Mouse (Mus musculus): Measurements from ENCODE around the gene Arhgap15. TPM values are rescaled to one million over a fixed set of nuclear protein-coding genes. Genes with fewer than 3 reads are reported as not detected.

Gene Arhgap15
- total RNA-seq, 1 experiment, result not detected

- Histone ChIP-seq H3K36me3 (ENCODE audit: control insufficient read depth, insufficient read depth, low read length, poor library complexity, severe bottlenecking) (no peaks in the 10 kb centered on the region), H3K4me1 (ENCODE audit: control insufficient read depth in 2 of 2, insufficient read depth in 2 of 2, low read length in 2 of 2, poor library complexity in 1 of 2) (no peaks in the 10 kb centered on the region), H3K27ac (ENCODE audit: insufficient read depth, low read depth, low read length, poor library complexity, severe bottlenecking) (no peak overlapping the region), H3K9ac (ENCODE audit: insufficient read depth, low read depth, low read length, poor library complexity, severe bottlenecking) (no peak overlapping the region), H3K9me3 (ENCODE audit: control insufficient read depth, insufficient read depth, low read depth, low read length) (no peaks in the 10 kb centered on the region), H3K4me3 (ENCODE audit: insufficient read depth in 1 of 2, low read depth in 1 of 2, low read length in 2 of 2, poor library complexity in 1 of 2, severe bottlenecking in 1 of 2) (no peak overlapping the region)
- DNase-seq (ENCODE audit: low read depth, low spot score), result no peak
- in situ Hi-C loops (cut with MboI; ENCODE audit: low sequenced_read_pairs in 2 of 2, unreplicated experiment in 2 of 2), result no loop called here
- TF ChIP-seq MAFK (IDR thresholded peaks at IDR 0.05; ENCODE audit: insufficient read depth, low read depth, low read length), result no peak
- TF ChIP-seq ZC3H11A (IDR thresholded peaks at IDR 0.05; ENCODE audit: borderline replicate concordance, low read depth, low read length), result no peak
- TF ChIP-seq CHD2 (IDR thresholded peaks at IDR 0.05; ENCODE audit: low read depth, low read length), result no peak
- no peak for TF ChIP-seq HCFC1 (IDR thresholded peaks at IDR 0.05; ENCODE audit: borderline replicate concordance, insufficient read depth, low read length)
- no peak for TF ChIP-seq ZNF384 (IDR thresholded peaks at IDR 0.05; ENCODE audit: low read depth, low read length)
Observed at GRCm38 (mm10) chr2:43968581-43968980, 220.0 kb downstream of the Arhgap15 start.

- Histone ChIP-seq H3K4me3 (ENCODE audit: insufficient read depth in 1 of 2, low read depth in 1 of 2, low read length in 2 of 2, poor library complexity in 1 of 2, severe bottlenecking in 1 of 2) (no peak overlapping the region), H3K27ac (ENCODE audit: insufficient read depth, low read depth, low read length, poor library complexity, severe bottlenecking) (no peak overlapping the region), H3K36me3 (ENCODE audit: control insufficient read depth, insufficient read depth, low read length, poor library complexity, severe bottlenecking) (no peaks in the 10 kb centered on the region), H3K9me3 (ENCODE audit: control insufficient read depth, insufficient read depth, low read depth, low read length) (no peaks in the 10 kb centered on the region), H3K4me1 (ENCODE audit: control insufficient read depth in 2 of 2, insufficient read depth in 2 of 2, low read length in 2 of 2, poor library complexity in 1 of 2) (no peaks in the 10 kb centered on the region), H3K9ac (ENCODE audit: insufficient read depth, low read depth, low read length, poor library complexity, severe bottlenecking) (no peak overlapping the region)
- no peak for DNase-seq (ENCODE audit: low read depth, low spot score)
- in situ Hi-C loops (cut with MboI; ENCODE audit: low sequenced_read_pairs in 2 of 2, unreplicated experiment in 2 of 2), result no loop called here
- no peak for TF ChIP-seq HCFC1 (IDR thresholded peaks at IDR 0.05; ENCODE audit: borderline replicate concordance, insufficient read depth, low read length)
- no peak for TF ChIP-seq ZNF384 (IDR thresholded peaks at IDR 0.05; ENCODE audit: low read depth, low read length)
- TF ChIP-seq MAFK (IDR thresholded peaks at IDR 0.05; ENCODE audit: insufficient read depth, low read depth, low read length), result no peak
- TF ChIP-seq CHD2 (IDR thresholded peaks at IDR 0.05; ENCODE audit: low read depth, low read length), result no peak
- TF ChIP-seq ZC3H11A (IDR thresholded peaks at IDR 0.05; ENCODE audit: borderline replicate concordance, low read depth, low read length), result no peak
Observed at GRCm38 (mm10) chr2:43977732-43978131, 229.1 kb downstream of the Arhgap15 start.

GRCm38 (mm10) chr2:43978177-43979013, 229.8 kb downstream of the Arhgap15 start:
- H3K9me3 ChIP-seq (ENCODE audit: control insufficient read depth, insufficient read depth, low read depth, low read length), result no peaks in the 10 kb centered on the region
- no peaks in the 10 kb centered on the region for H3K4me1 ChIP-seq (ENCODE audit: control insufficient read depth in 2 of 2, insufficient read depth in 2 of 2, low read length in 2 of 2, poor library complexity in 1 of 2)
- H3K27ac ChIP-seq (ENCODE audit: insufficient read depth, low read depth, low read length, poor library complexity, severe bottlenecking), result no peak overlapping the region
- H3K36me3 ChIP-seq (ENCODE audit: control insufficient read depth, insufficient read depth, low read length, poor library complexity, severe bottlenecking), result no peaks in the 10 kb centered on the region
- DNase-seq (ENCODE audit: low read depth, low spot score), result no peak
- H3K4me3 ChIP-seq (ENCODE audit: insufficient read depth in 1 of 2, low read depth in 1 of 2, low read length in 2 of 2, poor library complexity in 1 of 2, severe bottlenecking in 1 of 2), result no peak overlapping the region
- H3K9ac ChIP-seq (ENCODE audit: insufficient read depth, low read depth, low read length, poor library complexity, severe bottlenecking), result no peak overlapping the region
- TF ChIP-seq CHD2 (IDR thresholded peaks at IDR 0.05; ENCODE audit: low read depth, low read length) (no peak), MAFK (IDR thresholded peaks at IDR 0.05; ENCODE audit: insufficient read depth, low read depth, low read length) (no peak), HCFC1 (IDR thresholded peaks at IDR 0.05; ENCODE audit: borderline replicate concordance, insufficient read depth, low read length) (no peak), ZNF384 (IDR thresholded peaks at IDR 0.05; ENCODE audit: low read depth, low read length) (no peak)
- in situ Hi-C loops (cut with MboI; ENCODE audit: low sequenced_read_pairs in 2 of 2, unreplicated experiment in 2 of 2), result no loop called here

GRCm38 (mm10) chr2:43986066-43986465, 237.4 kb downstream of the Arhgap15 start:
- no peak for DNase-seq (ENCODE audit: low read depth, low spot score)
- no peaks in the 10 kb centered on the region for H3K9me3 ChIP-seq (ENCODE audit: control insufficient read depth, insufficient read depth, low read depth, low read length)
- H3K9ac ChIP-seq (ENCODE audit: insufficient read depth, low read depth, low read length, poor library complexity, severe bottlenecking), result no peak overlapping the region
- no peak for TF ChIP-seq ZNF384 (IDR thresholded peaks at IDR 0.05; ENCODE audit: low read depth, low read length)
- TF ChIP-seq ZC3H11A (IDR thresholded peaks at IDR 0.05; ENCODE audit: borderline replicate concordance, low read depth, low read length), result no peak
- TF ChIP-seq MAFK (IDR thresholded peaks at IDR 0.05; ENCODE audit: insufficient read depth, low read depth, low read length), result no peak
- no peak for TF ChIP-seq CHD2 (IDR thresholded peaks at IDR 0.05; ENCODE audit: low read depth, low read length)
- no peak for TF ChIP-seq HCFC1 (IDR thresholded peaks at IDR 0.05; ENCODE audit: borderline replicate concordance, insufficient read depth, low read length)
- in situ Hi-C loops (cut with MboI; ENCODE audit: low sequenced_read_pairs in 2 of 2, unreplicated experiment in 2 of 2), result no loop called here
- no peak overlapping the region for H3K4me3 ChIP-seq (ENCODE audit: insufficient read depth in 1 of 2, low read depth in 1 of 2, low read length in 2 of 2, poor library complexity in 1 of 2, severe bottlenecking in 1 of 2)
- no peaks in the 10 kb centered on the region for H3K36me3 ChIP-seq (ENCODE audit: control insufficient read depth, insufficient read depth, low read length, poor library complexity, severe bottlenecking)
- H3K27ac ChIP-seq (ENCODE audit: insufficient read depth, low read depth, low read length, poor library complexity, severe bottlenecking), result no peak overlapping the region
- no peaks in the 10 kb centered on the region for H3K4me1 ChIP-seq (ENCODE audit: control insufficient read depth in 2 of 2, insufficient read depth in 2 of 2, low read length in 2 of 2, poor library complexity in 1 of 2)
